Mouse (Mus musculus) lung, postnatal 36 days (tissue): ENCODE results near the gene Adamts8.

Experiments
- DNase-seq: peaks from one replicate; pipeline ENCODE4 v3.0.0; 2022; ENCODE audit warnings: mixed read lengths

Gene Adamts8

GRCm38 (mm10) chr9:30942512-30943313 lies at the start of gene Adamts8:
Gene Adamts8 (plus strand): TSS chr9:30942562.
- no peak for DNase-seq

GRCm38 (mm10) chr9:30895618-30896017 lies 46.7 kb upstream of the Adamts8 start:
- peak; percentile 11 for DNase-seq

- peak; percentile 83 for DNase-seq
Observed at GRCm38 (mm10) chr9:30896752-30897151, 45.6 kb upstream of the Adamts8 start.

- no peak for DNase-seq
Observed at GRCm38 (mm10) chr9:30897169-30897568, 45.2 kb upstream of the Adamts8 start.

GRCm38 (mm10) chr9:30902152-30902551 lies 40.2 kb upstream of the Adamts8 start:
- DNase-seq = no peak

GRCm38 (mm10) chr9:30902641-30903040 lies 39.7 kb upstream of the Adamts8 start:
- no peak for DNase-seq

- no peak for DNase-seq
Observed at GRCm38 (mm10) chr9:30903266-30903665, 39.1 kb upstream of the Adamts8 start.

- DNase-seq = peak; percentile 28
Observed at GRCm38 (mm10) chr9:30905861-30906260, 36.5 kb upstream of the Adamts8 start.

- no peak for DNase-seq
Observed at GRCm38 (mm10) chr9:30906426-30906825, 35.9 kb upstream of the Adamts8 start.

GRCm38 (mm10) chr9:30907677-30908295 lies 34.6 kb upstream of the Adamts8 start:
- no peak for DNase-seq

GRCm38 (mm10) chr9:30908296-30908690 lies 34.1 kb upstream of the Adamts8 start:
- DNase-seq = no peak

GRCm38 (mm10) chr9:30908973-30909372 lies 33.4 kb upstream of the Adamts8 start:
- no peak for DNase-seq

GRCm38 (mm10) chr9:30910491-30910890 lies 31.9 kb upstream of the Adamts8 start:
- DNase-seq = no peak

- no peak for DNase-seq
Observed at GRCm38 (mm10) chr9:30912161-30912560, 30.2 kb upstream of the Adamts8 start.

- DNase-seq = no peak
Observed at GRCm38 (mm10) chr9:30913429-30913828, 28.9 kb upstream of the Adamts8 start.

GRCm38 (mm10) chr9:30914241-30914640 lies 28.1 kb upstream of the Adamts8 start:
- DNase-seq = no peak

- no peak for DNase-seq
Observed at GRCm38 (mm10) chr9:30916266-30916968, 25.9 kb upstream of the Adamts8 start.

GRCm38 (mm10) chr9:30918466-30919356 lies 23.7 kb upstream of the Adamts8 start:
- DNase-seq = no peak

- DNase-seq = no peak
Observed at GRCm38 (mm10) chr9:30919686-30920085, 22.7 kb upstream of the Adamts8 start.

- DNase-seq = peak; percentile 49
Observed at GRCm38 (mm10) chr9:30920736-30921135, 21.6 kb upstream of the Adamts8 start.

- DNase-seq = no peak
Observed at GRCm38 (mm10) chr9:30921261-30922103, 20.9 kb upstream of the Adamts8 start.
